In the genomic region with DNA sequence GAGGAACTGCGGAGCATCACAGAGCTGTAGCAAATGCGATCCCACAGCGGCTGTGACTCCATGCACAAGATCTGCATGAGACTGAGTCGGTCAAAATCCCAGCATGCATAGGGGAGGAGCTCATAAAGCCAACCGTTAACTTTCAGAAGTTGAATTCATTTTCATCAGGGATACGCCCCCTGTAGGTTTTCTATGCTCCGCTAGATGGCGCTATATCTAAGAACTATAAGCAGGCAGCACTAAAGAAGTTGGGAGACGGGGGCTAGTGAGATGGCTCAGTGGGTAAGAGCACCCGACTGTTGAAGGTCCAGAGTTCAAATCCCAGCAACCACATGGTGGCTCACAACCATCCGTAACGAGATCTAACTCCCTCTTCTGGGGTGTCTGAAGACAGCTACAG, we compare ENCODE assay signal across 13 mouse cellular contexts. TPM values are rescaled to one million over a fixed set of nuclear protein-coding genes. Genes with fewer than 3 reads are reported as not detected.
A peak's percentile ranks its signal among the peaks of the same experiment; 100 is the strongest.
DNase-seq lines count a peak whose midpoint lies in the region; ATAC-seq and TF ChIP-seq lines count a peak whose summit lies in the region.
"Had no signal": no experiment of that assay in that cellular context is flagged by ENCODE, and none has a peak within 500 bp of the region (broad histone marks: within the 10 kb centered on the region; RNA-seq: fewer than 3 reads in every experiment).

No protein-coding gene starts in this region.

- intact Hi-C loops in gastrocnemius, postnatal 14 days (cut with DNase I; ENCODE audit: low total_unique reads), result no loop called here

- TF ChIP-seq EP300 in heart, postnatal 0 days (IDR thresholded peaks at IDR 0.05; ENCODE audit: low read depth), result no peak

- 56% methylated on average over 12 of the region's 12 CpGs for WGBS in heart, postnatal 0 days
- WGBS in heart, embryonic 12.5 days, result 57% methylated on average over 12 of the region's 12 CpGs

- H3K27ac ChIP-seq in heart, postnatal 0 days (ENCODE audit: low read depth), result no peak overlapping the region
- no peak overlapping the region for H3K27ac ChIP-seq in heart, embryonic 12.5 days (ENCODE audit: poor library complexity, severe bottlenecking)
- H3K27ac ChIP-seq: heart, embryonic 13.5 days; limb, embryonic 13.5 days had no signal

- H3K4me3 ChIP-seq in heart, postnatal 0 days (ENCODE audit: low read depth, low read length), result no peak overlapping the region
- no peak overlapping the region for H3K4me3 ChIP-seq in heart, embryonic 12.5 days
- H3K4me3 ChIP-seq: heart, embryonic 13.5 days; limb, embryonic 13.5 days had no signal

- no peak for ATAC-seq in heart, postnatal 0 days (ENCODE audit: insufficient read depth, low read depth)
- no peak for ATAC-seq in heart, embryonic 12.5 days (ENCODE audit: insufficient number of reproducible peaks, low FRiP score)
- ATAC-seq in granulocyte monocyte progenitor cell, adult 5-6 weeks (replicated peaks; ENCODE audit: poor library complexity, severe bottlenecking), result 0 out of 2 replicates have a peak, but pooled peaks have one; percentile 21
- ATAC-seq: midbrain, embryonic 16.5 days had no signal

- H3K27me3 ChIP-seq in heart, postnatal 0 days (ENCODE audit: control insufficient read depth, insufficient read depth, low read length), result no peaks in the 10 kb centered on the region
- no peaks in the 10 kb centered on the region for H3K27me3 ChIP-seq in heart, embryonic 12.5 days (replicated peaks)
- H3K27me3 ChIP-seq: heart, embryonic 13.5 days; limb, embryonic 13.5 days had no signal

- no peaks in the 10 kb centered on the region for H3K36me3 ChIP-seq in heart, postnatal 0 days (replicated peaks; ENCODE audit: control insufficient read depth, insufficient read depth, low read length)
- no peaks in the 10 kb centered on the region for H3K36me3 ChIP-seq in heart, embryonic 12.5 days
- H3K36me3 ChIP-seq: heart, embryonic 13.5 days; limb, embryonic 13.5 days had no signal

- no peaks in the 10 kb centered on the region for H3K4me1 ChIP-seq in heart, postnatal 0 days (ENCODE audit: control insufficient read depth, insufficient read depth)
- no peaks in the 10 kb centered on the region for H3K4me1 ChIP-seq in heart, embryonic 12.5 days (replicated peaks)
- H3K4me1 ChIP-seq: heart, embryonic 13.5 days had no signal

- H3K9ac ChIP-seq in heart, postnatal 0 days (replicated peaks; ENCODE audit: low read depth, low read length), result no peak overlapping the region
- no peak overlapping the region for H3K9ac ChIP-seq in heart, embryonic 12.5 days
- H3K9ac ChIP-seq: heart, embryonic 13.5 days; limb, embryonic 13.5 days had no signal

- no peaks in the 10 kb centered on the region for H3K9me3 ChIP-seq in heart, postnatal 0 days (replicated peaks; ENCODE audit: control insufficient read depth, low read length)
- no peaks in the 10 kb centered on the region for H3K9me3 ChIP-seq in heart, embryonic 12.5 days (replicated peaks)
- H3K9me3 ChIP-seq: heart, embryonic 13.5 days; limb, embryonic 13.5 days had no signal

- H3K4me2 ChIP-seq in heart, postnatal 0 days (ENCODE audit: low read depth, low read length), result no peak overlapping the region
- H3K4me2 ChIP-seq in heart, embryonic 12.5 days, result no peak overlapping the region
- H3K4me2 ChIP-seq: heart, embryonic 13.5 days; limb, embryonic 13.5 days had no signal

- DNase-seq in heart, postnatal 0 days (ENCODE audit: low spot score), result no peak
- DNase-seq in thymus, postnatal 0 days (ENCODE audit: low spot score), result peak; percentile 42
- no peak for DNase-seq in thymus, adult 18-20 months
- DNase-seq in thymus, postnatal 4 days, result peak; percentile 24
- no peak for DNase-seq in gastrocnemius, postnatal 14 days
- DNase-seq in frontal cortex, postnatal 25 days (ENCODE audit: low spot score in 2 of 2), result no peak
- DNase-seq: kidney, postnatal 14 days had no signal

- peak; percentile 36 for TF ChIP-seq CTCF in heart, postnatal 0 days (IDR thresholded peaks at IDR 0.05; ENCODE audit: low read depth)

RNA-seq across cellular contexts. Expression of a gene that starts 16.3 kb away (rescaled TPM):
- 0.08 TPM in 1 of 2 replicates, not detected in the other for total RNA-seq in heart, postnatal 0 days (2014; rRNA removed; ENCODE audit: low replicate concordance)
- polyA plus RNA-seq in heart, postnatal 0 days (2015; fragmentation: Nextera tagmentation; extraction: Ambion mirVana), result 0.01 and 0.11 TPM in 2 replicates
- polyA plus RNA-seq in heart, embryonic 12.5 days (2016; fragmentation: Nextera tagmentation; extraction: Ambion mirVana), result 0.04 and 0.08 TPM in 2 replicates
- 5.5 and 6.4 TPM in 2 replicates for polyA plus RNA-seq in thymus, postnatal 0 days (2015; fragmentation: Nextera tagmentation; extraction: Ambion mirVana)
- total RNA-seq in granulocyte monocyte progenitor cell, adult 5-6 weeks (2014; fragmentation: Nextera tagmentation), result 2.6 and 6.9 TPM in 2 replicates
- 2.1 and 3.4 TPM in 2 replicates for total RNA-seq in granulocyte monocyte progenitor cell, adult 5-6 weeks (2017)
- not detected for total RNA-seq in gastrocnemius, postnatal 14 days (2021)
- polyA plus RNA-seq: testis, adult 2 months had no signal

Comparison
In these comparisons a context has a peak if more than half of its experiments do, and no peak if none do; other contexts are left out.
1. DNase-seq: peak in thymus, postnatal 0 days (single experiment) and thymus, postnatal 4 days (single experiment); none in heart, postnatal 0 days (single experiment), thymus, adult 18-20 months (0 of 2), gastrocnemius, postnatal 14 days (single experiment) and frontal cortex, postnatal 25 days (0 of 2).